Mouse (Mus musculus): ENCODE measurements around the gene Cyth3. TPM values are rescaled to one million over a fixed set of nuclear protein-coding genes. Genes with fewer than 3 reads are reported as not detected.

The Cyth3 gene
- 21.0 and 26.1 TPM in 2 replicates for polyA plus RNA-seq (2012; ENCODE audit: insufficient read depth, insufficient read length, missing spikeins)

DNA sequence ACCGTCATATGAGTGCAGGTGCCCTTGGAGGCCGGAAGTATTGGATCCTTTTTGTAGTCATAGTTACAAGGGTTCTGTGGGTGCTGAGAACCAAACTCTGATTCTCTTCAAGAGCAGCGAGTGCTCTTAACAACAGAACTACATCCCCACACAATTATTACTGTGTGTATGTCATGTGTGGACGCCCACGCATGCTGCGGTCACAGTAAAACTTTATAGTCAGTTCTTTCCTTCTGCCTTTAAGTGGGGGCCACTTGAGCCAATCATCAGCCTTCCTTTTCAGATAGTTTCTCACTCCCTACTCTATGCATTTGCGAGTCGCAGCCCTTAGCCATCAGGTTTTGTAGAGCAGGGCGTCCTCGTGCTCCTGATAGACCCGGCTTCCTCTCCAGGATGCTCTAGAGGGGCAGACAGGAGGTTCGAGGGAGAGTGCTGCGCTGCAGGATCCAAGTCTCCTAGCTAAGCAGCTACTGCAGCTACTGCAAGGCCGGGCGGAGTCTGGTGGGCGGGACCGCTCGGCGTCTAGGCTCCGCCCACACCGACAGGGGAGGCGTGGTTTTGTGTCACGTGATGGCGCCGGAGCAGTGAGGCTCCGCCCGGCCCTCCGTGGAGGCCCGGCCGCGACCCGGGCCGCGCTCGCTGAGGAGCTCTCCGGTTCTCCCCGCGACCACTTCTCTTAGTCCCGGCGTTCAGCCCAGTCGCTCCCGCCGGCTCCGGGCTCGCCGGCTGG, at the start of gene Cyth3:
Gene Cyth3, plus strand, starts transcription at position 555 of the 730 bp plus-strand sequence.
- TF ChIP-seq CTCF (IDR thresholded peaks at IDR 0.05; ENCODE audit: low read depth, low read length) (no peak), POLR2A (IDR thresholded peaks at IDR 0.05; ENCODE audit: borderline replicate concordance, low read depth, low read length) (no peak)
- peak within 1 kb of the TSS; percentile 30; the same call in 1 of the 2 replicates for H3K27ac ChIP-seq (ENCODE audit: insufficient read depth, low read depth, low read length)
- peaks cover 29% of the 10 kb centered on the region for H3K4me1 ChIP-seq (ENCODE audit: control insufficient read depth, insufficient read depth, low read length)

DNA sequence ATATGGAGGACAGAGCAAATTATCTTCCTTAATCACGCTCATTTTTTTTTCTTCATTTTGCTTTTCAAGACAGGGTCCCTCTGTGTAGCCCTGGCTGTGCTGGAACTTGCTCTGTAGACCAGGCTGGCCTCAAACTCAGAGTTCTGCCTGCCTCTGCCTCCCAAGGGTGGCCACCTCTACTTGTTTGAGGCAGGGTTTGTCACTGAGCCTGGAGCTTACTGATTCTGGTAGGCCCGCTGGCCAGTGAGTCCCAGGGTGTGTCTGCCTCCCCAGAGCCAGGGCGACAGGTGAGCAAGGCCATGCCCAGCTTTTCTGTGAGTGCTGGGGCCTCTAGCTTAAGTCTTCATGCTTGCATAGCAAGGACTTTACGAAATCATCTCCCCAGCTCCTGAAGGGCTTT, 49.2 kb upstream of the Cyth3 start:
- no peak overlapping the region for H3K27ac ChIP-seq (ENCODE audit: insufficient read depth, low read depth, low read length)
- H3K4me3 ChIP-seq (ENCODE audit: insufficient read depth, low read length) = no peak overlapping the region
- H3K4me1 ChIP-seq (ENCODE audit: control insufficient read depth, insufficient read depth, low read length) = peaks cover 2% of the 10 kb centered on the region; the same call in 1 of the 2 replicates
- no peak for TF ChIP-seq POLR2A (IDR thresholded peaks at IDR 0.05; ENCODE audit: borderline replicate concordance, low read depth, low read length)
- TF ChIP-seq CTCF (IDR thresholded peaks at IDR 0.05; ENCODE audit: low read depth, low read length) = no peak

More for the DNA sequence above, at the start of gene Cyth3:
- H3K4me3 ChIP-seq (ENCODE audit: insufficient read depth, low read length) = peak within 1 kb of the TSS; percentile 85

DNA sequence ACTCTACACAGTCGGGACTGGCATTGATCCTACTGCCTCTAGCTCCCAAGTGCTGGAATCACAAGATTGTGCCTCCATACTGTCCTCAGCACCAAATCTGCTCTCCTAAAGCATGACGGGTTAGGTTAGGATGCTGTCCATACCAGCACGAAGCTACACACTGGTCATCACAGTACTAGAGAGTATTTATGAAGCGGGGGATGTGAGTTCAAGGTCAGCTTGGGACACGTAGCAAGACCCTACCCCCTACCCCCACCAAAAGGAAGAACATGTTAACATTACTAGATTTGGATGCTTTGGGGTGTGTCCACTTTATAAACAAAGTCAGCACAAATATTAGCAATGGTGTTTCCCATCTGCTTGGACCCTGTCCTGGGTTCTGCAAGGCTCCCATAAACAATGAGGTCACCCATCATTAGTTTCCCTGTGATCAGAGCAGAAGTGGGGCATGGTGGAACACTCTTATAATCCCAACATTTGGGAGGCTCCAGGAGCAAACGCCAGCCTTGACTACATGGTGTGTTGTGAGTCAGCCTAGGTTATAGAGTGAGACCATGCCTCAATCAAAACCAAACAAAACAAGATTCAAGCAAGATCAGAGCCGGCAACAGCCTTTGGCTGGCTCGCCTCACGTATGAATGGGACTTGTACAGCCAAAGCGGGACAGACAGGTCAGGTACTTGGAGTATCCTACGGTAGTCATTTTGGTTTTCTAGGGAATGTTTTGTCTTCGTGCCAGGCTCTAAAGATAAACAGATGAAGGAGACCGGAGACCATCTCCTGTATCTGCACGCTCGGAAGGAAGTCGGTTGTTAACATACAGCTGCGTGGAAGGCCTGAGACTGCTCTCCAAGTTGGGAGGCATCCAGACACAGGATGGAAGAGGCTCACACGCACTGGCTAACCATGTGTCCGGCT, 47.7 kb upstream of the Cyth3 start:
- TF ChIP-seq POLR2A (IDR thresholded peaks at IDR 0.05; ENCODE audit: borderline replicate concordance, low read depth, low read length) = no peak
- no peak for TF ChIP-seq CTCF (IDR thresholded peaks at IDR 0.05; ENCODE audit: low read depth, low read length)

DNA sequence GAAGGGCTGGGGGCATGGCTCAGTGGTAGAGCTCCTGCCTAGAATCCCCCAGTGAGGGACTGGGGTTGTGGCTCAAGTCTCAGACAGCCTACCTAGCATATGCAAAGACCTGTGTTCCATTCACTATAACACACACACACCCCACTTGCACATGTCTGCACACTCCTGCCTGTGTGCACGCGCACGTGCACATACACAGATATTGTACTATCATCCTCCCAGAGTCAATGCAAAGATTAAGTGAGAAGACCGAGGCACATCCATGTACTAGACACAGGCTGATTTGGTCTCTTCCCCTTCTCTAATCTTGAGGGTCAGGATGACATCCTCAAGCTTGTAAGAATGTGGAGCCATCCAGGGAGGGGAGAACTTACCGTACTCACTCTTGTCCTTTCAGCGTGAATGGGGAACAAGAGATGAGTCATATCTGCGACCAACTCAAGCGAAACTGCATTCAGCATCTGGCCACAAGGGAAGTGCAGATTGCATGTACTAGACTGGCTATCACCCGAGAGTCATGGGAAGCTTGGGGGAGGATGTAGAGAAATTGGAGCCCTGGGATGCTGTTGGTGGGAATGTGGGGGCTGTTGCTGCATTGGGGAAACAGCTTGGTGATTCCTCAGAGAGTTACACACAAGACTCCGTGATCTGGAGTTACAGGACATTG, 42.6 kb upstream of the Cyth3 start:
- TF ChIP-seq CTCF (IDR thresholded peaks at IDR 0.05; ENCODE audit: low read depth, low read length) (no peak), POLR2A (IDR thresholded peaks at IDR 0.05; ENCODE audit: borderline replicate concordance, low read depth, low read length) (no peak)
- Histone ChIP-seq H3K4me3 (ENCODE audit: insufficient read depth, low read length) (no peak overlapping the region), H3K27ac (ENCODE audit: insufficient read depth, low read depth, low read length) (peak overlapping the region; percentile 26), H3K4me1 (ENCODE audit: control insufficient read depth, insufficient read depth, low read length) (peaks cover 32% of the 10 kb centered on the region)

More for the DNA sequence above, 47.7 kb upstream of the Cyth3 start:
- no peak overlapping the region for H3K27ac ChIP-seq (ENCODE audit: insufficient read depth, low read depth, low read length)
- H3K4me1 ChIP-seq (ENCODE audit: control insufficient read depth, insufficient read depth, low read length) = peaks cover 13% of the 10 kb centered on the region
- no peak overlapping the region for H3K4me3 ChIP-seq (ENCODE audit: insufficient read depth, low read length)

DNA sequence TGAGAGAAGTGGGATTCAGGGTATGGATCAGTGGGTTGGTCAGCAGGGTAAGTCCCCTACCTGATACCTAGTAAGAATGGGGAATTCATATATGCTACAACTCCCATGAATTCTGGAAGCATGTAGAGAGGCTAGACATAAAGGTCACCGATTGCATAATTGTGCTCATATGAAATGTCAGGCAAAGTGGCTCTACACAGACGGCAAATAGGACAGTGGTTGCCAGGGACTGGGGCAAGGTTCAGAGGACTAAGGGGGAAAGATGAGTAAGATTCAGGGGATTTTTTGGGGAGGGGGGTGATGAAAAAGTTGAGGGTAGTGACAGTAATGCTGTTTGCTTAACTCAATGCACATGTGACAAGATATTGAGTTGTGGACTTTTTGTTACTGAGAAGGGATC, 41.3 kb upstream of the Cyth3 start:
- no peak overlapping the region for H3K4me3 ChIP-seq (ENCODE audit: insufficient read depth, low read length)
- no peak overlapping the region for H3K27ac ChIP-seq (ENCODE audit: insufficient read depth, low read depth, low read length)
- peaks cover 32% of the 10 kb centered on the region for H3K4me1 ChIP-seq (ENCODE audit: control insufficient read depth, insufficient read depth, low read length)
- TF ChIP-seq POLR2A (IDR thresholded peaks at IDR 0.05; ENCODE audit: borderline replicate concordance, low read depth, low read length) (no peak), CTCF (IDR thresholded peaks at IDR 0.05; ENCODE audit: low read depth, low read length) (no peak)

DNA sequence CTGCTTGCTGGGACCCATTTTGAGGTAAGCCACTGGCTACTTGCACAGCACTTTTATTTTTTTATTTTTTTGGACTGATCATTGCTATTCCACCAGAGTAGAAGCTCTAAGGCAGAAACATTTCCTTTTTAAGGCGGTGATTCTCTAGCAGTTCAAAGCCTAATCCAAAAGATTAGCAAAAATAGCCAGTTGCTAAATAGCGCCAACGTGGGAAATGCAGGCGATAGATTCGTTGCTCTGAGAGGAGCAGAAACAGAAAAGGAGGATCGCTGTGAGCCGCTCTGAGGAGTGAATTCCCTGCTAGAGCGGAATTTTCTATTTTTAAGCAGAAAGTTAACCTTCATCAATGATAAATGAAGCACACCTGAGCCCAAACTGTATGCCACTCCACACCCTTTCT, 40.4 kb upstream of the Cyth3 start:
- TF ChIP-seq POLR2A (IDR thresholded peaks at IDR 0.05; ENCODE audit: borderline replicate concordance, low read depth, low read length) (no peak), CTCF (IDR thresholded peaks at IDR 0.05; ENCODE audit: low read depth, low read length) (no peak)
- Histone ChIP-seq H3K27ac (ENCODE audit: insufficient read depth, low read depth, low read length) (no peak overlapping the region), H3K4me3 (ENCODE audit: insufficient read depth, low read length) (no peak overlapping the region), H3K4me1 (ENCODE audit: control insufficient read depth, insufficient read depth, low read length) (peaks cover 30% of the 10 kb centered on the region)

DNA sequence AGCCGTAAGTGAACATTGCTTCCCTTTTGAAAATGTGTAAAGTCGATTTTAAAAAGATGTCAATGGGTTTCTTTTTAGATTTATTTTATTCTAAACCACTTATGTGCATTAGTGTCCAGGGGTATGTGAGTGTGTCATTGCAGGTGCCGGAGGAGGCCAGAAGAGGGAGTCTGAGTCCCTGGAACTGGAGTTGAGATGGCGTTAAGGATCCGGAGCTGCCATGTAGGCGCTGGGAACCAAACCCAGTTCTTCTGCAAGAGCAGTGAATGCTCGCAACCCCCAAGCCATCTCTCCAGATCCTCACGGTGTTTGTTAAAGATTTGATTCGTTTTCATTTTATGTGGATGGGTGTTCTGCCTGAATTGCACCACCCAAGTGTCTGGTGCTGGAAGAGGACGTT, 39.2 kb upstream of the Cyth3 start:
- TF ChIP-seq CTCF (IDR thresholded peaks at IDR 0.05; ENCODE audit: low read depth, low read length) = no peak
- TF ChIP-seq POLR2A (IDR thresholded peaks at IDR 0.05; ENCODE audit: borderline replicate concordance, low read depth, low read length) = no peak
- Histone ChIP-seq H3K4me1 (ENCODE audit: control insufficient read depth, insufficient read depth, low read length) (peaks cover 30% of the 10 kb centered on the region), H3K4me3 (ENCODE audit: insufficient read depth, low read length) (no peak overlapping the region), H3K27ac (ENCODE audit: insufficient read depth, low read depth, low read length) (no peak overlapping the region)

DNA sequence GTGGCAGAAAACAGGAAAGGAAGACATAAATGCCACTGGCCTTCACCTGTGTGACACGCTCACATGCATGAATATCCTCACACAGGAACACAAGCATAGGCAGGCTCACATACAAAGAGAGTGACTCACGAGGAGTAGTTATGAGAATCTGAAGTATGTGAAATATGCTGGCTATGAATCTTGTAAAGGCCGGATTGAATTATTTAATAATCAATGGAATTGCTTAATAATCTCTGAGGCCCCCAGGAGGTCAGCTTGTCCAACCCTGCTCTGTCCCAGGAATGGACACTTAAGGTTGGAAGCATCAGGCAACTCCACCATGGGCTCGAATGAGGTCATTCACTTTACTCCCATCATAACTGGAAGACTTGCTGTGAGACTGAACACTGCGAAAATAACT, 37.3 kb upstream of the Cyth3 start:
- H3K4me3 ChIP-seq (ENCODE audit: insufficient read depth, low read length) = no peak overlapping the region
- TF ChIP-seq POLR2A (IDR thresholded peaks at IDR 0.05; ENCODE audit: borderline replicate concordance, low read depth, low read length) = no peak
- no peak for TF ChIP-seq CTCF (IDR thresholded peaks at IDR 0.05; ENCODE audit: low read depth, low read length)
- H3K27ac ChIP-seq (ENCODE audit: insufficient read depth, low read depth, low read length) = no peak overlapping the region
- peaks cover 17% of the 10 kb centered on the region for H3K4me1 ChIP-seq (ENCODE audit: control insufficient read depth, insufficient read depth, low read length)

DNA sequence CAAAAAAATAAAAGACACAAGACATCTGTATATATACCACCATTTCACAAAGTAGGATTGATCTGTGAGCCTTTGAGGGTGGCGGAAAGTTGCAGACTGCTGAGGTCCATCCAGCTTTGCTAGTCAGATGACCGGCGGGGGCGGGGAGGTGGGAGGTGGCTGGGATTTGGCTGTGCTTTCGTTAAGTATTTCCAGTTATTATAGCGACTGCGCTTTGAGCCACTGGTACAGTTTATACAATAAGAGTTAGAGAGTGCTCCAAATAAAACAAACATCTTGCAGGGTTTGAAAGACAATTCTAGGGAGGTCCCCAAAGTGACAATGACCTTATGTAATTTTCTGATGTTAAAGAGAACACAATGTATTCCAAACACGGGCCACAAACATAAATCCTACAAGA, 35.9 kb upstream of the Cyth3 start:
- TF ChIP-seq CTCF (IDR thresholded peaks at IDR 0.05; ENCODE audit: low read depth, low read length) = no peak
- no peak for TF ChIP-seq POLR2A (IDR thresholded peaks at IDR 0.05; ENCODE audit: borderline replicate concordance, low read depth, low read length)
- H3K27ac ChIP-seq (ENCODE audit: insufficient read depth, low read depth, low read length) = no peak overlapping the region
- peaks cover 3% of the 10 kb centered on the region for H3K4me1 ChIP-seq (ENCODE audit: control insufficient read depth, insufficient read depth, low read length)

More for the DNA sequence above, 35.9 kb upstream of the Cyth3 start:
- no peak overlapping the region for H3K4me3 ChIP-seq (ENCODE audit: insufficient read depth, low read length)
